Mouse (Mus musculus) liver, adult 2 months (tissue): Measurements from ENCODE around the gene Glud1.

Source experiments
- CTCF ChIP-seq: fragments of 200-500 bp; IDR thresholded peaks from 2 replicates; pipeline ENCODE4 v1.5.1; 2011; ENCODE audit warnings: low read depth, low read length, control low read depth
- POLR2A ChIP-seq: fragments of 200-500 bp; IDR thresholded peaks from 2 replicates; pipeline ENCODE4 v1.6.1; 2011; ENCODE audit warnings: low read length, control low read depth; ENCODE audit not compliant: insufficient read depth; ENCODE audit errors: extremely low read depth

GRCm38 (mm10) chr14:34289259-34290015 is 21.1 kb upstream of the Glud1 start:
- no peak for TF ChIP-seq POLR2A
- TF ChIP-seq CTCF = no peak
